Mouse (Mus musculus) G1E (cell line): ENCODE results near the gene Morn1. TPM values are rescaled to one million over a fixed set of nuclear protein-coding genes. Genes with fewer than 3 reads are reported as not detected.

Experiments
- ATAC-seq: 2 replicates; pipeline ENCODE4 v1.8.0; 2016; ENCODE audit warnings: mild to moderate bottlenecking; ENCODE audit not compliant: insufficient number of reproducible peaks, poor library complexity, low FRiP score, severe bottlenecking; ENCODE audit errors: extremely low read depth
- DNase-seq: peaks from one replicate; pipeline ENCODE4 v3.0.0; 2012; ENCODE audit warnings: low spot score
- H3K27me3 ChIP-seq: 2 replicates; pipeline ENCODE4 v1.6.1; 2012; ENCODE audit warnings: mild to moderate bottlenecking, low read length, inconsistent platforms; ENCODE audit not compliant: insufficient read depth
- H3K36me3 ChIP-seq: replicated peaks from 2 replicates; pipeline ENCODE3; 2012; ENCODE audit warnings: mild to moderate bottlenecking, inconsistent platforms
- H3K4me1 ChIP-seq: 2 replicates; pipeline ENCODE4 v1.6.1; 2012; ENCODE audit warnings: low read depth, low read length, inconsistent platforms, mixed read lengths; ENCODE audit not compliant: insufficient read depth
- H3K4me3 ChIP-seq: 2 replicates; pipeline ENCODE4 v1.5.1; 2012; ENCODE audit warnings: low read depth, mild to moderate bottlenecking, inconsistent platforms, low read length, moderate library complexity, mixed read lengths
- H3K9me3 ChIP-seq: replicated peaks from 2 replicates; pipeline ENCODE4 v1.6.1; 2012; ENCODE audit warnings: inconsistent platforms
- CTCF ChIP-seq: IDR thresholded peaks from 2 replicates; pipeline ENCODE4 v1.5.1; 2012; ENCODE audit warnings: low read depth, low read length, inconsistent platforms, mixed read lengths
- GATA1 ChIP-seq: IDR thresholded peaks from 2 replicates; pipeline ENCODE4 v1.6.1; 2012; ENCODE audit warnings: borderline replicate concordance, low read length, inconsistent platforms, mixed read lengths
- GATA2 ChIP-seq: IDR thresholded peaks from 2 replicates; pipeline ENCODE4 v1.6.1; 2012; ENCODE audit warnings: low read depth, low read length, inconsistent platforms, borderline replicate concordance
- POLR2AphosphoS5 ChIP-seq: IDR thresholded peaks from 2 replicates; pipeline ENCODE4 v1.6.1; 2012; ENCODE audit warnings: low read depth, low read length, inconsistent platforms; ENCODE audit not compliant: insufficient replicate concordance
- TAL1 ChIP-seq: conservative IDR thresholded peaks from 2 replicates; pipeline ENCODE4 v1.6.1; 2012; ENCODE audit warnings: low read depth, low read length, inconsistent platforms, mixed read lengths
- polyA plus RNA-seq: library from polyadenylated mRNA; stranded (reverse); fragments of >175 nt; gene quantifications from 2 replicates; pipeline ENCODE4 v1.2.3, GENCODE M21; 2012
- total RNA-seq, 2 experiments: library from RNA; stranded (forward) in 1 of 2; stranded (reverse) in 1 of 2; fragments of 200-1000 nt in 1 of 2; fragments of >200 nt in 1 of 2; fragmentation: Nextera tagmentation in 1 of 2; gene quantifications; 2 replicates each; pipeline ENCODE4 v1.2.3; 2014 to 2017

The Morn1 gene
- total RNA-seq (2014; fragmentation: Nextera tagmentation) (2.3 and 4.2 TPM in 2 replicates), total RNA-seq (2017) (5.3 and 7.2 TPM in 2 replicates), polyA plus RNA-seq (1.8 and 2.9 TPM in 2 replicates)

DNA sequence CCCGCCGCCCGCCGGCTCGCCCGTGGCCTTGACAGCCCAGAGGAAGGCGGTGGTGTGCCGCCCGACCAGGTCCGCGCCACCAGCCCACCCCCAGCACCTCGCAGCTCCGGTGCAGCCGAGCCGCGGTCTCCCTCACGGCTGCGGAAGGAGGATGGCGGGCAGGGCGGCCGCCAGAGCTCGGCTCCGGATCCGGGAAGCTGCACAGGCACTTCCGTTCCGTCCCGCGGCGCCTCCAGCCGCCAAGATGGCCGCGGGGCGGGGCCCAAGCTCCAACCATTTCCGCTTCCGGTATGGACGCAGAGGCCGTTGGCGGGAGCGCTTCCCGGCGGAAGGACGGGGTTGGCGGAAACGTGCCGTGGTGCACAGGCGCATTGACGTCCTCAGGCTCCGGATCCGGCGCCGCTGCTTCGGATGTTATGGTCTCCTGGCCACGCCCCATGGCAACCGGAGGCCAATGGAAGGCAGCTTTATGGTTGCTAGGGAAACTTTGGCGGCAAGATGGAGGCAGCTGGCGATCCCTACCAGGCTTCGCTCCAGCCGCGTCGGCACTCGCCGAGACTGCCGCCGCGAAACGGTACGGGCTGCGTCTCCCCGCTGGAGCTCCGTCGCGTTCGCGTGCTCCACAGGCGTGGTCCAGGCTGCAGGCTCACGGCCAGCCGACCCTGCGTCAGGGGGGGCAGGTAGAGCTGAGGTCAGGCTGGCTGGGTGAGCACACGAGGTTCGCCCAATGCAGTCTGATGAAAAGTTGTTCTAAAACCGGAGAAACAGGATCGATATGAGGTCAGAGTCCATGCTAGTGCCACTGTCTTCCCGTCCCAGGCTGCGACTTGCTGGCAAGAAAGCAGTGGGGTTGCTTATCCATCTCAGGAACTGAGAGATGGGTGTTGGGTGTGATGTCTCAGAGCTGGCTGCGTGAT, at the start of gene Morn1, which contains the start of gene Rer1:
TSS of gene Morn1 (plus strand) at position 470 of the 917 bp plus-strand sequence.
TSS of gene Rer1 (minus strand) at position 275 of the 917 bp plus-strand sequence.
- Histone ChIP-seq H3K4me1 (peaks cover 57% of the 10 kb centered on the region), H3K4me3 (peak within 1 kb of the TSS; percentile 76), H3K9me3 (no peaks in the 10 kb centered on the region), H3K36me3 (peaks cover 69% of the 10 kb centered on the region), H3K27me3 (no peaks in the 10 kb centered on the region)
- DNase-seq (peak; percentile 99), ATAC-seq (peak; percentile 99)
- TF ChIP-seq CTCF (no peak), GATA1 (no peak), POLR2AphosphoS5 (no peak), GATA2 (no peak), TAL1 (no peak)

DNA sequence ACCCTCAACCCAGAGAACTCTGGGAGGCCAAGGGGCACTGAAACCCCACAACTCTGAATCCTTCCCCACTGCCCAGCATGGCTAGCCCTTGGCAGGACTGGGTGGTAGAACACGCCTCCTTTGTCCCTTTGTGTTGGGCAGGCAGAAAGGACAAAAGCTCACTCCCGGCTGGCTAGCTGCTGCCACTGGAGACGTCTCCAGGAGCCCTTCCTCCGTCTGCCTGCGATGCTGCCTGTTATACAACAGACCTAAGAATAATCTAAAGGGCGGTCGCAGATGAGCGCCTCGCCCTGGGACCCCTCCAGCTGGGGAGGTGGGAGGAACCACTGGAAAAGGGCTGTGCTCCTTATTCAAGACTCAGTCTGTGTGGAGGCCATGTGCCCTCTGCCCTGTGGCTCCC, 46.2 kb upstream of the Morn1 start:
- Histone ChIP-seq H3K9me3 (no peaks in the 10 kb centered on the region), H3K4me3 (no peak overlapping the region), H3K4me1 (no peaks in the 10 kb centered on the region), H3K36me3 (no peaks in the 10 kb centered on the region), H3K27me3 (peaks cover 13% of the 10 kb centered on the region)
- ATAC-seq (no peak), DNase-seq (no peak)
- TF ChIP-seq GATA1 = no peak

DNA sequence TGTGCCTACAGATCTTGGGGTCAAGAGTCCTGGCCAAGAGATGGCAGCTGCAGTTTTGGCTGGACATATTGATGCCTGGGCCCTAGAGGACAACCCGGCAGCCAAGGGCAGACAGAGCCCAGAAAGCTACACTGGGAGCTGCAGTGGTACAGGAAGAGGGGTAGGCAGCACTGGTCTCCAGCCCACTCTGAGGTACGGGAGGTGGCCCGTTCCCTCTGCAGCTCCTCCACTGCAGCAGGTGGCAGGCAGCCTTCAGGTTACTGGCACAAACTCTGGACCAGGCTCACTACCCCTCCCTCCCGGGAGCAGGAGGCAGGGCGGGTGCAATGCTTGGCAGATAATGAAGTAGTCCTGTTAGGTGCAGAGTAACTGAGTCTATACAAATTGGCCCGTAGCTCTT, 45.7 kb upstream of the Morn1 start:
- Histone ChIP-seq H3K36me3 (no peaks in the 10 kb centered on the region), H3K27me3 (peaks cover 13% of the 10 kb centered on the region), H3K9me3 (no peaks in the 10 kb centered on the region), H3K4me1 (no peaks in the 10 kb centered on the region), H3K4me3 (no peak overlapping the region)
- TF ChIP-seq TAL1 (no peak), POLR2AphosphoS5 (no peak), GATA1 (no peak), GATA2 (no peak), CTCF (no peak)
- DNase-seq (no peak), ATAC-seq (no peak)

DNA sequence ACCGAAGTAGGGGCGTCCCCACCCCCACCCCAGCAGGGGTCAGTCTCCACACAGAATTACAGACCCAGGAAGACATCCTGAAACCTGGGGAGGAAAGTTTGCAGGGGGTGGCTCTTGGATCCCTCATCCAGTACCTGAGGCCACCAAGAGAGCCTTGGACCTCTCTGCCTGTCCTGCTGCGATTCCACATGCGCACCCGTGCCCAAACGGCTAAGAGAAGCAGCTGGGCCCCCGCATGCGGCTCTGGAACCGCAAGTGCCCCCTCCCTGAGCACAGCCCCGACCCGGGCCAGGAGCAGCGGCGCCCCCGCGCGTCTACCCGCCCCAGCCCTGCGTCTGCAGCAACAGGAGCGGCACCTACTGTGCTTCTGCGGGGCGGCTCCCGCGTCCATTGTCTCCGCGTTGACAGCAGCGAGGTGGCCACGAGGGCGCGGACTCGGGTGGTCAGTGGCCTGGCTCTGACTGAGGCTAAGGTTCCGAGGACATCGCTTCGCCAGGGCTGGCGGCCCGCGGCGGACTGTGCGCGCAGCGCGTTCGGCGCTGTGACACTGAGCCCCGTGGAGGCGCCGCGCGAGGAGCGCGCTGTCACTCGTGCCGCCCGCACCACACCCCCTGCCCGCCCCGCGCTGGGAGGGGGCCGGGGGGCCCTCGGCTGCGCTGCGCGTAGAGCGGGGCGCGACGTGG, 43.6 kb upstream of the Morn1 start:
- Histone ChIP-seq H3K9me3 (no peaks in the 10 kb centered on the region), H3K4me1 (no peaks in the 10 kb centered on the region), H3K27me3 (peaks cover 2% of the 10 kb centered on the region; the same call in 1 of the 2 replicates), H3K4me3 (no peak overlapping the region), H3K36me3 (no peaks in the 10 kb centered on the region)
- no peak for DNase-seq
- TF ChIP-seq CTCF = no peak
- TF ChIP-seq GATA2 = no peak
- no peak for TF ChIP-seq TAL1
- no peak for TF ChIP-seq GATA1
- TF ChIP-seq POLR2AphosphoS5 = no peak
- no peak for ATAC-seq

DNA sequence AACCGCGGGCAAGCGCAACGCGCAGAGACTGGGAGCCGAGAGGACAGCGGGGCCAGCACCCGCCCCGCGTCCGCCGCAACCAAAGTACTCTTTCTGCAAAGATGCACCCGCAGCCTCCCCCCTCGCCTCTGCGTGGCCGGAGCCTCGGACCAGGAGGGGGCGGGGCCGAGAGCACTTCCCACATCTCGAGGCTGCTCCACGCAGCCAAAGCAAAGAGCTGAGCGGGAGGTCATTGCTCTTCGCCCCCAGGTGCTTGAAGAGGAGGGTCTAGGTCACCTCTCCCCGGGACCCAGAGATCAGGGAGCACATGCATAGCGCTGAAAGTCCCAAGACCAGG, 43.1 kb upstream of the Morn1 start:
- Histone ChIP-seq H3K27me3 (peaks cover 2% of the 10 kb centered on the region; the same call in 1 of the 2 replicates), H3K4me3 (no peak overlapping the region)
- no peak for TF ChIP-seq GATA1
- no peak for TF ChIP-seq POLR2AphosphoS5
- no peak for TF ChIP-seq CTCF
- no peak for TF ChIP-seq GATA2
- no peak for TF ChIP-seq TAL1

DNA sequence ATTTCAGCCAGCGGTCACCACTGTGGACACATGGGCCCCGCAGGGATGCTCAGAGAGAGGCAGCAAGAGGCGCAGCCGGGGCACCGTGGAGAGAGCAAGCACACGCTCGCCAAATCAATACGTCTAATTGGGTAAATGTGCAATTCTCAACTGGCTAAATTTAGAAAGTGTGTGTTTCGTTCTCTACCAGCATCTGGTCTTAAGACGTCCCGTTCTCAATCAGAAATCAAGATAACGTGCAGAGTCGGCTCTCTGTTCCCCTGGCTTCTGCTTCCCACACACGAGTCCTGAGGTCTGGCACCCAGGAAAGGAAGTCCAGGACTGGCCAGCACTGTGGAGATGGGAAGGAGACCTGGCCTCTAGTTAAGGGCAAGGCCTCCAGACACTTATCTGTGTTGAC, 39.7 kb upstream of the Morn1 start:
- TF ChIP-seq POLR2AphosphoS5 = no peak
- TF ChIP-seq TAL1 = no peak
- no peak for TF ChIP-seq CTCF
- no peak for TF ChIP-seq GATA1
- TF ChIP-seq GATA2 = no peak
- H3K9me3 ChIP-seq = no peaks in the 10 kb centered on the region
- H3K27me3 ChIP-seq = peaks cover 11% of the 10 kb centered on the region
- H3K36me3 ChIP-seq = no peaks in the 10 kb centered on the region
- no peak for ATAC-seq
- H3K4me3 ChIP-seq = no peak overlapping the region
- H3K4me1 ChIP-seq = no peaks in the 10 kb centered on the region
- DNase-seq = no peak

More for the DNA sequence above, 43.1 kb upstream of the Morn1 start:
- DNase-seq (no peak), ATAC-seq (no peak)
- Histone ChIP-seq H3K36me3 (no peaks in the 10 kb centered on the region), H3K4me1 (no peaks in the 10 kb centered on the region), H3K9me3 (no peaks in the 10 kb centered on the region)
